Mouse (Mus musculus) olfactory bulb, adult 2 months (tissue): ENCODE measurements around the gene Pif1. TPM values are rescaled to one million over a fixed set of nuclear protein-coding genes. Genes with fewer than 3 reads are reported as not detected.

Experiments used
- H3K27ac ChIP-seq: fragments of 200-500 bp; 2 replicates; pipeline ENCODE4 v1.5.1; 2012; ENCODE audit warnings: low read depth, low read length; ENCODE audit not compliant: insufficient read depth
- H3K4me1 ChIP-seq: fragments of 200-500 bp; 2 replicates; pipeline ENCODE4 v1.6.1; 2012; ENCODE audit warnings: low read length; ENCODE audit not compliant: control insufficient read depth, insufficient read depth
- H3K4me3 ChIP-seq: fragments of 200-500 bp; 2 replicates; pipeline ENCODE4 v1.5.1; 2012; ENCODE audit warnings: mild to moderate bottlenecking, low read depth, low read length, moderate library complexity; ENCODE audit not compliant: insufficient read depth
- CTCF ChIP-seq: fragments of 200-500 bp; IDR thresholded peaks from 2 replicates; pipeline ENCODE4 v1.5.1; 2012; ENCODE audit warnings: low read depth, mild to moderate bottlenecking, low read length, moderate library complexity; ENCODE audit not compliant: insufficient read depth
- POLR2A ChIP-seq: fragments of 200-500 bp; IDR thresholded peaks from 2 replicates; pipeline ENCODE4 v1.6.1; 2012; ENCODE audit warnings: mild to moderate bottlenecking, low read depth, low read length, moderate library complexity; ENCODE audit not compliant: insufficient read depth
- WGBS: fragments of 180-500 bp; shearing (Covaris S2); methylation state at CpG from one replicate; pipeline ENCODE4 v1.1.7; 2018; 5-methylcytosine and 5-hydroxymethylcytosine counted together
- polyA plus RNA-seq: library from polyadenylated mRNA; stranded (reverse); fragments of >200 nt; gene quantifications from 2 replicates; pipeline ENCODE4 v1.2.4, GENCODE M21; 2012; ENCODE audit warnings: low replicate concordance; ENCODE audit not compliant: missing spikeins, insufficient read depth, insufficient read length

Gene Pif1
- polyA plus RNA-seq, 1 experiment: not detected

- peaks cover 22% of the 10 kb centered on the region for H3K4me1 ChIP-seq
- no peak overlapping the region for H3K27ac ChIP-seq
- TF ChIP-seq CTCF: no peak
- no peak for TF ChIP-seq POLR2A
- H3K4me3 ChIP-seq: no peak overlapping the region
- WGBS: 45% methylated on average over 8 of the region's 8 CpGs
These were observed 3.9 kb upstream of the Pif1 start for GRCm38 (mm10) chr9:65583045-65583444.

- no peak overlapping the region for H3K27ac ChIP-seq
- peak overlapping the region; percentile 42 for H3K4me3 ChIP-seq
- WGBS: 0% methylated on average over 6 of the region's 6 CpGs
- H3K4me1 ChIP-seq: peaks cover 17% of the 10 kb centered on the region
- no peak for TF ChIP-seq CTCF
- no peak for TF ChIP-seq POLR2A
These were observed 261 bp downstream of the Pif1 start for GRCm38 (mm10) chr9:65587270-65587572.

DNA sequence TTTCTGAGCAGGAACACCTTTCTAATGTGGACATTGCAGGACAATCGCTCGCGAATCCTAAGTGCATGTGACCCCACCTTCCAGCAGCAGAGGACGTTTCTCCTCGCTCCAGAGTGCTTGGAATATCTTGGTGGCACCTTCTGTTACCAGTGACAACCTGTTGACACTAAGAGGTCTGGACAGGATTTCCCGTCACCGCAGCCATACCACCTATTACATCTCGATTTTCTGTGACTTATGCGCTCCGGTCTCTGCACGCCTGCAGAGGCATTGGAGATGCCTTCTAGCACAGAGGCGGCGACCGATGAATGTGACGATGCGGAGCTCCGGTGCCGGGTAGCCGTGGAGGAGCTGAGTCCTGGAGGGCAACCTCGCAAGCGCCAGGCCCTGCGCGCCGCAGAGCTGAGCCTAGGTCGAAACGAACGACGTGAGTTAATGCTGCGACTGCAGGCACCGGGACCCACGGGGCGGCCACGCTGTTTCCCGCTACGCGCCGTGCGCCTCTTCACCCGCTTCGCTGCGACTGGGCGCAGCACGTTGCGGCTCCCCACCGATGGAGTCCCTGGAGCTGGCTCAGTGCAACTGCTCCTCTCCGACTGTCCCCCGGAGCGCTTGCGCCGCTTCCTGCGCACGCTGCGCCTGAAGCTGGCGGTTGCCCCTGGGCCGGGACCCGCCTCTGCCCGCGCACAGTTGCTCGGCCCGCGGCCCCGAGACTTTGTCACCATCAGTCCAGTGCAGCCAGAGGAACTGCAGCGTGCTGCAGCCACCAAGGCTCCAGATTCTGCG lies 806 bp downstream of the Pif1 start:
- no peak for TF ChIP-seq POLR2A
- TF ChIP-seq CTCF: no peak
- H3K4me1 ChIP-seq: peaks cover 17% of the 10 kb centered on the region
- WGBS: under 1% methylated on average over 64 of the region's 64 CpGs
- H3K27ac ChIP-seq: no peak overlapping the region
- peak overlapping the region; percentile 42 for H3K4me3 ChIP-seq

- WGBS: 86% methylated on average over 3 of the region's 3 CpGs
- TF ChIP-seq POLR2A (no peak), CTCF (no peak)
- no peak overlapping the region for H3K4me3 ChIP-seq
- H3K27ac ChIP-seq: no peak overlapping the region
- peaks cover 17% of the 10 kb centered on the region for H3K4me1 ChIP-seq
These were observed 2.1 kb downstream of the Pif1 start for GRCm38 (mm10) chr9:65589091-65589490.

DNA sequence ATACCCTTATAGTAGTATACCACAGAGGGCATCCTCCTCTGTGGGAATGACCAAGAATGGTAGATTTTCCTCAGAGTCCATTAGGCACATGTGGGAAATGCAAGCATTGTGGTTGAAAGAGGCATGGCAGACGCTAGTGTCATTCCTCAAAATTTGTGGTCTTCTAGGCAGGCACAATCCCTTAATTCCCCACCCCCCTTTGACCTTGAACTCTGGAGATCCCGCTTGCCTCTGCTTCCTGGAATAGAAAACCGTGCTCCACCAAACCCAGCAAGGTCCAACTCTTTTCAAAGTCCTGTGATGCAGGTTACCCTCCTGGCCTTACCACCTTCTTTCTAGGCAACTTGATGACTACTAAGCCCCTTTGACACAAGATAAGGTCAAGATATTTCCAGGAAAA lies 5.8 kb downstream of the Pif1 start:
- WGBS: 96% methylated on average over 3 of the region's 3 CpGs
- TF ChIP-seq POLR2A: no peak
- TF ChIP-seq CTCF: no peak
- Histone ChIP-seq H3K4me3 (no peak overlapping the region), H3K27ac (no peak overlapping the region), H3K4me1 (peaks cover 5% of the 10 kb centered on the region)

GRCm38 (mm10) chr9:65593596-65593995 lies 6.6 kb downstream of the Pif1 start:
- TF ChIP-seq CTCF: no peak
- TF ChIP-seq POLR2A: no peak
- 82% methylated on average over 9 of the region's 9 CpGs for WGBS
- H3K27ac ChIP-seq: no peak overlapping the region

DNA sequence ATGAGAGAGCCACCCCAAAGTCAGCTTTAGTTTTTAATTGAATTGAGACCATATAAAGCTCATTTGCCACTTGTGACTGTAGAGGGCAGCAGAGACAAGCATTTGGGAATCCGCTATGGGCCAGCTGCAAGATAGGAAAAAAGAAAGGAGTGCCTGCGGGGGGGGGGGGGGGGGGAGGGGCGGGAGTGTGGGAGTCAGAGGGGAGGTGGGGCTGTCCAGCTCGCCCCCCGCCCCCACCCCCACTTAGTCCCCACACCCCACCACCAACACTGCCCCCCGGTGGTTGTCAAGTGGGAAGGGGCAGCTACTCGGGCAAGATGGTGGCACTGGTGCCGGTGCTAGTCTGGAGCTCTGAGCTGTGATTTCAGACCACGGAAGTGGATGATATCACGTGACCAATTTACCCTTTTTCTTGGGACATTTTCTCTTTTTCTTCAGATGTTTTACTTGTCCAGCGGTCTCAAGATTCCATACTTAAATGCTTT lies 11.8 kb downstream of the Pif1 start:
- no peak overlapping the region for H3K27ac ChIP-seq
- no peak overlapping the region for H3K4me3 ChIP-seq
- WGBS: 41% methylated on average over 9 of the region's 11 CpGs
- H3K4me1 ChIP-seq: no peaks in the 10 kb centered on the region
- TF ChIP-seq CTCF (no peak), POLR2A (no peak)

More at GRCm38 (mm10) chr9:65593596-65593995, 6.6 kb downstream of the Pif1 start:
- no peaks in the 10 kb centered on the region for H3K4me1 ChIP-seq
- no peak overlapping the region for H3K4me3 ChIP-seq

- Histone ChIP-seq H3K4me1 (peaks cover 2% of the 10 kb centered on the region; the same call in 1 of the 2 replicates), H3K4me3 (no peak overlapping the region), H3K27ac (no peak overlapping the region)
- TF ChIP-seq CTCF: no peak
- no peak for TF ChIP-seq POLR2A
- 79% methylated on average over 2 of the region's 2 CpGs for WGBS
These were observed 14.0 kb downstream of the Pif1 start for GRCm38 (mm10) chr9:65600951-65601350.

- Histone ChIP-seq H3K27ac (no peak overlapping the region), H3K4me3 (no peak overlapping the region), H3K4me1 (peaks cover 2% of the 10 kb centered on the region; the same call in 1 of the 2 replicates)
- TF ChIP-seq CTCF: no peak
- no peak for TF ChIP-seq POLR2A
- WGBS: 56% methylated on average over 8 of the region's 8 CpGs
These were observed 16.6 kb downstream of the Pif1 start for GRCm38 (mm10) chr9:65603401-65604102.
